Mouse (Mus musculus): ENCODE measurements around the gene Fam208a. TPM values are rescaled to one million over a fixed set of nuclear protein-coding genes. Genes with fewer than 3 reads are reported as not detected.

Gene Fam208a
- total RNA-seq, 2 experiments from 2014 or later, result 27.6 to 31.8 TPM

- intact Hi-C loops (cut with DNase I), result loop anchor here (5.0 kb wide), 1 partner anchor 234 kb away; no protein-coding TSS in a partner anchor
- Histone ChIP-seq H3K4me3 (peak within 1 kb of the TSS; percentile 87), H3K27ac (peak within 1 kb of the TSS; percentile 88)
- DNase-seq (ENCODE audit: extremely low spot score in 1 of 2, low spot score in 2 of 2), result peak; percentile 99 to 100
- no peak; the same call in 1 of the 2 replicates for TF ChIP-seq CTCF (IDR thresholded peaks at IDR 0.05)
Measured at GRCm38 (mm10) chr14:27507894-27508643, 79.4 kb downstream of the Fam208a start, which contains the start of gene Ccdc66. Gene Ccdc66, minus strand, starts transcription at chr14:27508460.

- H3K27ac ChIP-seq, result peak overlapping the region; percentile 88
- no peak for DNase-seq (ENCODE audit: extremely low spot score in 1 of 2, low spot score in 2 of 2)
- TF ChIP-seq CTCF (IDR thresholded peaks at IDR 0.05), result no peak
- H3K4me3 ChIP-seq, result peak overlapping the region; percentile 87
- intact Hi-C loops (cut with DNase I), result loop anchor here (5.0 kb wide), 1 partner anchor 234 kb away; no protein-coding TSS in a partner anchor
Measured at GRCm38 (mm10) chr14:27508644-27509301, 80.1 kb downstream of the Fam208a start.

GRCm38 (mm10) chr14:27524541-27524940, 95.9 kb downstream of the Fam208a start:
- intact Hi-C loops (cut with DNase I), result no loop called here
- Histone ChIP-seq H3K27ac (no peak overlapping the region), H3K4me3 (no peak overlapping the region)
- no peak for TF ChIP-seq CTCF (IDR thresholded peaks at IDR 0.05)
- DNase-seq (ENCODE audit: extremely low spot score in 1 of 2, low spot score in 2 of 2), result no peak

Small RNAs within 50 kb of the gene (microRNA-seq; reads per million reads assigned to microRNA genes)
- 0 reads per million in 2 experiments for gene Gm23633

Other genes with a start within 250 kb of the Fam208a start
- gene Ccdc66, start 79.6 kb downstream of the Fam208a start, total RNA-seq (2021), result 10 to 100 TPM; 16.2 to 16.8 TPM
- gene Erc2, start 193.6 kb downstream of the Fam208a start, total RNA-seq (2021), result 100 to 1,000 TPM; 203 to 224 TPM